Mouse (Mus musculus) limb, embryonic 10.5 days (tissue): ENCODE results near the gene Pex1. TPM values are rescaled to one million over a fixed set of nuclear protein-coding genes. Genes with fewer than 3 reads are reported as not detected.
"Not testable (repeated sequence)": the region's sequence is repeated elsewhere in the genome, so short reads cannot be mapped to it uniquely, and the experiment has no call there.

Source experiments
- DNase-seq: peaks from one replicate; pipeline ENCODE4 v3.0.0-alpha.2; 2017; ENCODE audit warnings: low spot score
- H3K27ac ChIP-seq: fragments of 300-500 bp; sonication (generic); 2 replicates; pipeline ENCODE4 v1.5.1; 2016; ENCODE audit warnings: mild to moderate bottlenecking
- H3K27me3 ChIP-seq: fragments of 300-500 bp; sonication (generic); 2 replicates; pipeline ENCODE4 v1.6.1; 2016; ENCODE audit warnings: low read depth, mild to moderate bottlenecking; ENCODE audit not compliant: poor library complexity, severe bottlenecking
- H3K36me3 ChIP-seq: fragments of 300-500 bp; sonication (generic); 2 replicates; pipeline ENCODE4 v1.6.1; 2016; ENCODE audit warnings: mild to moderate bottlenecking, moderate library complexity
- H3K4me1 ChIP-seq: fragments of 300-500 bp; sonication (generic); 2 replicates; pipeline ENCODE4 v1.6.1; 2016
- H3K4me3 ChIP-seq: fragments of 300-500 bp; sonication (generic); 2 replicates; pipeline ENCODE4 v1.5.1; 2016; ENCODE audit warnings: mild to moderate bottlenecking, moderate library complexity
- H3K9me3 ChIP-seq: fragments of 300-500 bp; sonication (generic); replicated peaks from 2 replicates; pipeline ENCODE4 v1.6.1; 2016; ENCODE audit warnings: mild to moderate bottlenecking
- WGBS: fragments of 180-500 bp; shearing (Covaris S2); methylation state at CpG from one replicate; pipeline ENCODE4 v1.1.7; 2016; 5-methylcytosine and 5-hydroxymethylcytosine counted together
- polyA plus RNA-seq: library from polyadenylated mRNA; unstranded; fragments of >200 nt; fragmentation: Nextera tagmentation; extraction: Ambion mirVana; gene quantifications from 2 replicates; pipeline ENCODE4 v1.2.1, GENCODE M21; 2016

Pex1 gene
- polyA plus RNA-seq, 1 experiment from 2014 or later: 17.2 TPM

- 96% methylated on average over 9 of the region's 9 CpGs for WGBS
- Histone ChIP-seq H3K36me3 (peaks cover 43% of the 10 kb centered on the region), H3K4me3 (no peak overlapping the region), H3K27ac (no peak overlapping the region), H3K9me3 (no peaks in the 10 kb centered on the region), H3K4me1 (no peaks in the 10 kb centered on the region), H3K27me3 (no peaks in the 10 kb centered on the region)
- no peak for DNase-seq
Observed at GRCm38 (mm10) chr5:3607114-3607513, 11.2 kb downstream of the Pex1 start.

- peaks cover 53% of the 10 kb centered on the region for H3K36me3 ChIP-seq
Observed at GRCm38 (mm10) chr5:3609241-3609640, 13.4 kb downstream of the Pex1 start.

GRCm38 (mm10) chr5:3611835-3612234 is 16.0 kb downstream of the Pex1 start:
- peaks cover 50% of the 10 kb centered on the region for H3K36me3 ChIP-seq
- H3K4me3 ChIP-seq, H3K4me1 ChIP-seq, DNase-seq, H3K9me3 ChIP-seq, H3K27ac ChIP-seq, H3K27me3 ChIP-seq: not testable (repeated sequence)
- 94% methylated on average over 2 of the region's 2 CpGs for WGBS

More at GRCm38 (mm10) chr5:3609241-3609640, 13.4 kb downstream of the Pex1 start:
- no peak for DNase-seq
- WGBS: 93% methylated on average over 7 of the region's 7 CpGs
- Histone ChIP-seq H3K27me3 (no peaks in the 10 kb centered on the region), H3K4me1 (no peaks in the 10 kb centered on the region), H3K9me3 (no peaks in the 10 kb centered on the region), H3K4me3 (no peak overlapping the region), H3K27ac (no peak overlapping the region)

GRCm38 (mm10) chr5:3620486-3620885 is 24.6 kb downstream of the Pex1 start:
- no peak for DNase-seq
- WGBS: 89% methylated on average over 7 of the region's 7 CpGs
- Histone ChIP-seq H3K27ac (no peak overlapping the region), H3K36me3 (peaks cover 51% of the 10 kb centered on the region), H3K4me3 (no peak overlapping the region), H3K27me3 (no peaks in the 10 kb centered on the region), H3K9me3 (no peaks in the 10 kb centered on the region), H3K4me1 (no peaks in the 10 kb centered on the region)

- no peaks in the 10 kb centered on the region for H3K27me3 ChIP-seq
- no peak overlapping the region for H3K27ac ChIP-seq
- peaks cover 40% of the 10 kb centered on the region for H3K36me3 ChIP-seq
- peaks cover 5% of the 10 kb centered on the region for H3K4me1 ChIP-seq
- no peaks in the 10 kb centered on the region for H3K9me3 ChIP-seq
- no peak for DNase-seq
- H3K4me3 ChIP-seq: no peak overlapping the region
- WGBS: 94% methylated on average over 5 of the region's 5 CpGs
Observed at GRCm38 (mm10) chr5:3630055-3630454, 34.2 kb downstream of the Pex1 start.

DNA sequence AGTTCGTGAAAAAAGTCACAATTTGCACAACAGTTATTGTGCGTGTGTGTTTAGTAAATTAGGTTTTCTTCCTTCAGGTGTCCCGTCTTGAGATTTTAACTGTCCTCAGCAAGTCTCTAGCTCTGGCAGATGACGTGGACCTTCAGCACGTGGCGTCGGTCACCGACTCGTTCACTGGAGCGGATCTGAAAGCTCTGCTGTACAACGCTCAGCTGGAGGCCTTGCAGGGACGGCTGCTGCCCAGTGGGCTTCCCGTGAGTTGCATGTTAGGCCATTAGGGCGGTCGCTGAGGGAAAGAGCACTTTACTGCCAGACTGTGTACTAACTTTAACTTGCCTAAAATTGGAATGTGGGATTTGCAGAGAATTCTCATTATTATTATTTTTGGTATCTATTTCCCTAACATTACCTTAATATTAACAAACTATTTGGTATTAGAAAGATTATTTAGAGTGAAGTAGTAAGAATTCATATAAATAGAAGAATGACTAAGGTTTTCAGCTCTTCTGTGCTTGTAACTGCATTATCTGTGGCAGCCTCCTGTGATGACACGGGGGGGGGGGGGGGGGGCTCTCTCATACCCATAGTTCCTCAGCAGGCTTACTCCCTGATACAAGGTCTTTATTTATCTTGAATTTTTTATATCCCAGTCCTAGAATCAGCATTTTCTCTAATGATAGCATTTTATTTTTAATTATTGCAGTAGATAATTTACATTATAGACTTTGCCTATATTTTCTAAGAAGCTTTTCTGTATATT is 35.8 kb downstream of the Pex1 start:
- Histone ChIP-seq H3K4me3 (no peak overlapping the region), H3K9me3 (no peaks in the 10 kb centered on the region), H3K27me3 (no peaks in the 10 kb centered on the region), H3K27ac (no peak overlapping the region), H3K36me3 (peaks cover 38% of the 10 kb centered on the region), H3K4me1 (peaks cover 5% of the 10 kb centered on the region)
- DNase-seq: no peak
- 77% methylated on average over 16 of the region's 16 CpGs for WGBS

DNA sequence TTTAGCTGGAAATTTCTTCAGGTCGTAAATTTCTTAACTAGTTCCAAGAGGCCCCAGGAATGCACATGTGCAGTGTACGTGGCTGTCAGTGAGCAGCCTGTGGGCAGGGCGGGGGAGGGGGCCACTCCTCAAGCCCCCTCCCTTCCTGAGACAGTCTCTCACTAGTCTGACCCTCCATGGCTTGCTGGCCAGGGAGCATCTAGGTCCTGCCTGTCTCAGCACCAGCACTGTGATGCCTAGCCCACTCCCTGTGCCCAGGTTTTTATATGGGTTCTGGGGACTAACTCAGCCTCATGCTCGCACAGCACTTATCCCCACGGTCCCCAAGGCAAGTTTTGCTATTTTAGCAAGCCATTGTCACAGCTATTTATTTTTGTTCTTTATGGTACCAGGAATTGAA is 36.4 kb downstream of the Pex1 start:
- no peaks in the 10 kb centered on the region for H3K9me3 ChIP-seq
- DNase-seq: no peak
- 72% methylated on average over 5 of the region's 5 CpGs for WGBS
- peaks cover 5% of the 10 kb centered on the region for H3K4me1 ChIP-seq
- no peak overlapping the region for H3K4me3 ChIP-seq
- no peak overlapping the region for H3K27ac ChIP-seq
- no peaks in the 10 kb centered on the region for H3K27me3 ChIP-seq
- H3K36me3 ChIP-seq: peaks cover 32% of the 10 kb centered on the region

DNA sequence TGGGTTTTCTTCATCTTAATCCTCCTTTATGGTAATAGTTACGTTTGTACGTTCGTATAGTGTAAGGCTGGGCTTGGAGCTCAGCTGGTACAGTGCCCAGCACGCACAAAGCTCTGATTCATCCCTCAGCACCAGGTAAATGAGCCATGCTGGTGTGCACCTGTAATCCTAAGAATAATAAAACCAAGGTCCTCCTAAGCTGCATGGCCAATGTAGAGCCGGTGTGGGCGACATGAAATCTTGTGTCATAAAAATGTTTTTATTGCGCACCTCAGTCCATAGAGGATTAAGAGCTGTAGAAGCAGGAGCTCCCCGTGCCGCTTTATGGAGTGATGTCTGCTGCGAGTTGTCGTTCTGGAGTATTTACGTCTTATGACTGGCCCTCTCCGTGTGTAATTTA is 37.4 kb downstream of the Pex1 start:
- H3K9me3 ChIP-seq: no peaks in the 10 kb centered on the region
- no peaks in the 10 kb centered on the region for H3K27me3 ChIP-seq
- no peak for DNase-seq
- WGBS: 93% methylated on average over 13 of the region's 13 CpGs
- no peak overlapping the region for H3K27ac ChIP-seq
- no peak overlapping the region for H3K4me3 ChIP-seq
- H3K36me3 ChIP-seq: peaks cover 33% of the 10 kb centered on the region
- H3K4me1 ChIP-seq: peaks cover 5% of the 10 kb centered on the region

DNA sequence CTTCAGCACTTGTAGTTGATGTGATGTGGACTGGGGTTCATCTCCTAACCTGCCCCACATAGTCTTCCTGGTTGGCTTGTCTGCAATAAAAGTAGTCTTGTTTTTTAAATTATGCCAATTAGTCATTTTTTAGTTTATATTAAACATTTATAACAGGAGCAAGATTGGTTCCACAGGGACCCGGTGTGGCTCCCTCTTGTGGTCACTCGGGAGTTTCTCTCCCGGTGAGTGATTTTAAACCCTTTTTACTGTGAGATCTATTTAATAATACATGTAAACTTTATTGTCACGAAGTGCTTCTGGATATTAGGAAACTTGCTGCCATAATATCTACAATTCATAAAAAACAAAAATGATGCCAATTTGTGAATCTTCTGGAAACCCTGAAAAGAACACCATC is 38.1 kb downstream of the Pex1 start:
- peaks cover 35% of the 10 kb centered on the region for H3K36me3 ChIP-seq
- no peaks in the 10 kb centered on the region for H3K27me3 ChIP-seq
- H3K9me3 ChIP-seq: no peaks in the 10 kb centered on the region
- H3K4me1 ChIP-seq: peaks cover 5% of the 10 kb centered on the region
- no peak for DNase-seq
- no peak overlapping the region for H3K27ac ChIP-seq
- H3K4me3 ChIP-seq: no peak overlapping the region
- 72% methylated on average over 4 of the region's 4 CpGs for WGBS

- Histone ChIP-seq H3K27me3 (no peaks in the 10 kb centered on the region), H3K27ac (no peak overlapping the region), H3K36me3 (peaks cover 41% of the 10 kb centered on the region), H3K4me1 (peaks cover 5% of the 10 kb centered on the region), H3K4me3 (no peak overlapping the region), H3K9me3 (no peaks in the 10 kb centered on the region)
- WGBS: 82% methylated on average over 8 of the region's 8 CpGs
- DNase-seq: no peak
Observed at GRCm38 (mm10) chr5:3635286-3635685, 39.4 kb downstream of the Pex1 start.

DNA sequence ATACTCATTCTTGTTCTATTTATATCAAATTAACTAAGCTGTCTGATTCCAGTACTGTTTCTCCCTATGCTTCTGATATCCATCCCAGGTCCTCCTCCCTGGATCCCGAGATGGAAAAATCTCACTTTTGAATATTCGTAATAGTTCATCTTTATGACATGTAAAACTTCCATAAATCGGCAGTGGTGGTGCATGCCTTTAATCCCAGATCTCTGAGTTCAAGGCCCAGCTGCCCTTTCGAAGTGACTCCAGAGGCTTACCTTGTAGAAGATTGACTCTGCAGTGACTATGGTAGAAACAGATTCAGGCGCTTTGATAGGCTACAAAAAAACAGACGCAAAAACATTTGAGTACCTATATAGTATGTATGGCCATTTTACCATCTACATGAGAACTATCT is 48.8 kb downstream of the Pex1 start:
- peaks cover 59% of the 10 kb centered on the region for H3K36me3 ChIP-seq
- no peak overlapping the region for H3K27ac ChIP-seq
- DNase-seq: no peak
- peaks cover 16% of the 10 kb centered on the region for H3K4me1 ChIP-seq
- H3K9me3 ChIP-seq: no peaks in the 10 kb centered on the region
- H3K4me3 ChIP-seq: no peak overlapping the region
- WGBS: 96% methylated on average over 6 of the region's 6 CpGs
- no peaks in the 10 kb centered on the region for H3K27me3 ChIP-seq

GRCm38 (mm10) chr5:3645326-3645725 is 49.5 kb downstream of the Pex1 start:
- Histone ChIP-seq H3K4me3 (no peak overlapping the region), H3K27me3 (no peaks in the 10 kb centered on the region), H3K4me1 (peaks cover 16% of the 10 kb centered on the region), H3K9me3 (no peaks in the 10 kb centered on the region), H3K27ac (no peak overlapping the region), H3K36me3 (peaks cover 52% of the 10 kb centered on the region)
- no peak for DNase-seq
- WGBS: 58% methylated on average over 6 of the region's 6 CpGs

DNA sequence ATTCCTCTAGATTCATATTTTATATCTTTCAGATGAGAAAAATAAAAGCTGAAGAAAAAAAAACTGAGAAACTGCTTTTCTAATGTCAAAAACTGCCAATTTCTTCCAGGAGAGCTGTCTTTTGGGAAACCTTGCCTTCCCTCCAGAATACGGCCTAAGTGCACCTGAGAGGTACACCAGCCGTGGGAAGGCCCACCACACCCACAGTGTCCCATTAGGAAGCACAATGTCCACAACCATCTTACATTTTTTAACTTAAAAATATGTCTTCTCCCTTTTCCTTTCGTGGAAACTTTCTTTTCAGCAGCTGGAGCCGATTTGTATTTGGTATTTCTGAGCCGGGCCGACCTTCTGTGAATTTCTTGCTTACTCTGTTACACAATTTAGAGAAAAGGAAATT is 50.7 kb downstream of the Pex1 start:
- WGBS: 37% methylated on average over 6 of the region's 6 CpGs
- H3K9me3 ChIP-seq: no peaks in the 10 kb centered on the region
- no peaks in the 10 kb centered on the region for H3K27me3 ChIP-seq
- no peak for DNase-seq
- peak overlapping the region; percentile 96 for H3K27ac ChIP-seq
- H3K36me3 ChIP-seq: peaks cover 40% of the 10 kb centered on the region
- peak overlapping the region; percentile 96 for H3K4me3 ChIP-seq
- H3K4me1 ChIP-seq: peaks cover 16% of the 10 kb centered on the region
